Mouse (Mus musculus): ENCODE measurements around the gene Eci1. TPM values are rescaled to one million over a fixed set of nuclear protein-coding genes. Genes with fewer than 3 reads are reported as not detected.

Gene Eci1
- polyA plus RNA-seq (2015; fragmentation: Nextera tagmentation; extraction: Ambion mirVana): 96.4 and 106 TPM in 2 replicates

DNA sequence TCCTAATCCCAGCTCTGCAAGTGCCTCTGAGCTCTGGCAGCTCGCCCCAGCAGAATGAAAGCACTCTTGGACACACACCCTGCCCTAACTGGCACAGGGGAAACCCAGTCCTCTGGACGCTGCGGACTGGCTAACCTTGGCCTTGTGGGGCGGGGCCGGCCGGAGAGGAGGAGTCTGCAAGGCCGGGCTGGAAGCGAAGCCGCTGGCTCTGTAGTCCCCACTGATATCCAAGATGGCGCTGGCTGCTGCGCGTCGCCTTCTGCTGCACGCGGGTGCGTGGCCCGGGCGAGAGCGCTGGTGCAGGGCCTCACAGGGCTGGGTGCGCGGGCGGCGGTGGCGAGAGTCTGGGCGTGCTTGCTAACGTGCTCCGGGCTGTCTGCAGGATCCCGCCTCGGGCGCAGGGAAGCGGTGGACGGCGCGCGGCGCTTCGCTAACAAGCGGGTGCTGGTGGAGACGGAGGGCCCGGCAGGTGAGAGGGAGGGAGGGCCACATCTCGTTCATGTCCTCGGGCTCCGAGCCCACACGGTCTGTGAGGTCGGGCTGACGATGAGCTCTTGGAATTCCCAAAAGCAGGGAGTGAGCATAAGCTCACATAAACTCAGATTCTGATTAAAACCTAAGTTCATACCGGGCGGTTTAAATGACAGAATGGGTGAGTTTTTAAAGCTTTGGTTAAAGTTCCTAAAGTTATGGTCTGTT lies at the start of gene Eci1:
Gene Eci1, plus strand, starts transcription at position 171 of the 699 bp plus-strand sequence.
- H3K4me1 ChIP-seq (replicated peaks; ENCODE audit: control insufficient read depth, insufficient read depth, low read length): no peaks in the 10 kb centered on the region
- no peak; the same call in 1 of the 2 replicates for TF ChIP-seq CTCF (IDR thresholded peaks at IDR 0.05; ENCODE audit: low read depth)
- H3K27ac ChIP-seq (ENCODE audit: low read depth, low read length): peak within 1 kb of the TSS; percentile 93
- H3K27me3 ChIP-seq (replicated peaks; ENCODE audit: control insufficient read depth, insufficient read depth, low read length): no peaks in the 10 kb centered on the region
- peak within 1 kb of the TSS; percentile 66 for H3K4me3 ChIP-seq (ENCODE audit: low read depth, low read length)
- WGBS: under 1% methylated on average over 48 of the region's 48 CpGs
- peak; percentile 95 for ATAC-seq
- peak within 1 kb of the TSS; percentile 77 for H3K4me2 ChIP-seq (replicated peaks; ENCODE audit: low read depth)
- peak within 1 kb of the TSS; percentile 82 for H3K9ac ChIP-seq (ENCODE audit: low read depth, low read length)
- H3K36me3 ChIP-seq (ENCODE audit: control insufficient read depth, insufficient read depth): peaks cover 28% of the 10 kb centered on the region
- H3K9me3 ChIP-seq (ENCODE audit: control insufficient read depth): no peaks in the 10 kb centered on the region

DNA sequence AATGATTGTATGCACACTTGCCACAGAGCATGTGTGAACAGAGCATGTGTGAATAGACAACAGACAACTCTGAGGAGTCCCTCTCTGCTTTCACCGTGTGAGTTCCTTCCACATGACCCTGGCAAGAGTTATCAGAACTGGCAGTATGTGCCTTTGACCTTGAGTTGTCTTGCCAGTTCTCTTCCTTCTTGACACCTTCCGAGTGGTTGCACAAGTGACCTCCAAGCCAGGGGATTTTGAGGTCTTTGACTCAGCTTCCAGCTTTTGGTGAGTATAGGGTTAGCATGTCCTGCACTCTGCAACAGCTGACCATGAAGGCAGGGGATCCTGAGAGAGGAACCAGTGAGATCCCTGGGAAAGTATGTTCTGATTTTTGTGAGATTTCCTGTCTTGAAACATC lies 47.9 kb upstream of the Eci1 start:
- Histone ChIP-seq H3K4me3 (ENCODE audit: low read depth, low read length) (no peak overlapping the region), H3K27me3 (replicated peaks; ENCODE audit: control insufficient read depth, insufficient read depth, low read length) (no peaks in the 10 kb centered on the region), H3K4me2 (replicated peaks; ENCODE audit: low read depth) (no peak overlapping the region), H3K9me3 (ENCODE audit: control insufficient read depth) (no peaks in the 10 kb centered on the region), H3K4me1 (replicated peaks; ENCODE audit: control insufficient read depth, insufficient read depth, low read length) (no peaks in the 10 kb centered on the region), H3K9ac (ENCODE audit: low read depth, low read length) (no peak overlapping the region), H3K36me3 (ENCODE audit: control insufficient read depth, insufficient read depth) (peaks cover 39% of the 10 kb centered on the region), H3K27ac (ENCODE audit: low read depth, low read length) (no peak overlapping the region)
- ATAC-seq: no peak
- 68% methylated on average over 2 of the region's 2 CpGs for WGBS
- TF ChIP-seq CTCF (IDR thresholded peaks at IDR 0.05; ENCODE audit: low read depth): no peak

DNA sequence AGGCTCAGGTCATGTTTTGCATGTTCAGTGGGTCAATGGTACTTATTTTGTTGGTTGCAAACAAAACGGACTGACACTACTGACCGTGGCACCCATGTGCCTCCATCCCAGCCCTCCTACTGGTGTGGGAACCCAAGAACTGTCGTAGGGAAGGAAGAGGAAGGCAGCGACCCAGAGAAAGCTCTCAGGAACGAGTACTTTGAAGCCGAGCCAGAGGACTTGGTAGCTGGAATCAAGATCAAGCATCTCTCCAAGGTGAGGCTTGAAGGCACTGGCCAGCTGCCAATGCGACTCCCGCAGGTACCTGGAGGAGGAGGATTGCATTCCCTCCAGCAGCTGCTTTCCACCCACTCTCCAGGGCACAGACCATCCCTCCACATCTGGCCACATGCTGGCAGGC lies 42.7 kb upstream of the Eci1 start:
- Histone ChIP-seq H3K27ac (ENCODE audit: low read depth, low read length) (no peak overlapping the region), H3K4me3 (ENCODE audit: low read depth, low read length) (no peak overlapping the region), H3K9ac (ENCODE audit: low read depth, low read length) (no peak overlapping the region), H3K27me3 (replicated peaks; ENCODE audit: control insufficient read depth, insufficient read depth, low read length) (no peaks in the 10 kb centered on the region), H3K4me1 (replicated peaks; ENCODE audit: control insufficient read depth, insufficient read depth, low read length) (no peaks in the 10 kb centered on the region), H3K36me3 (ENCODE audit: control insufficient read depth, insufficient read depth) (peaks cover 44% of the 10 kb centered on the region), H3K9me3 (ENCODE audit: control insufficient read depth) (no peaks in the 10 kb centered on the region), H3K4me2 (replicated peaks; ENCODE audit: low read depth) (no peak overlapping the region)
- no peak for ATAC-seq
- 76% methylated on average over 8 of the region's 8 CpGs for WGBS
- TF ChIP-seq CTCF (IDR thresholded peaks at IDR 0.05; ENCODE audit: low read depth): no peak

DNA sequence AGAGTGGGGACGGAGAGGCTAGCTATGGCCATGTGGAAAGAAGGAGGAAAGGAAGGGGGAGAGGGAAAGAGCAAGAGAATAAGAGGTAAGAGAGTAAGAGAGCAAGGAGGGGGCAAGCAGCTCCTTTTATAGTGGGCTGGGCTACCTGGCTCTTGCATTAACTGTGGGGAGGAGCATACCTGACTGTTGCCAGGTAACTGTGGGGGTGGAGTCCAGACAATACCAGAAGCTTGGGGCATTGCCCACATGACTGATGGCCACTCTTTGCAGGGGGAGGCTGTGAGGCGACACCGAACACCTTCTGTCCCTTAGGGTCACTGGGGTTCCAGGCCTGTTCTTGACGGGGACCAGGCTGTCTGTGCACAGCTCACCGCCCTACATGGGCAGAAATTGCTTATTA lies 37.7 kb upstream of the Eci1 start:
- no peak for TF ChIP-seq CTCF (IDR thresholded peaks at IDR 0.05; ENCODE audit: low read depth)

DNA sequence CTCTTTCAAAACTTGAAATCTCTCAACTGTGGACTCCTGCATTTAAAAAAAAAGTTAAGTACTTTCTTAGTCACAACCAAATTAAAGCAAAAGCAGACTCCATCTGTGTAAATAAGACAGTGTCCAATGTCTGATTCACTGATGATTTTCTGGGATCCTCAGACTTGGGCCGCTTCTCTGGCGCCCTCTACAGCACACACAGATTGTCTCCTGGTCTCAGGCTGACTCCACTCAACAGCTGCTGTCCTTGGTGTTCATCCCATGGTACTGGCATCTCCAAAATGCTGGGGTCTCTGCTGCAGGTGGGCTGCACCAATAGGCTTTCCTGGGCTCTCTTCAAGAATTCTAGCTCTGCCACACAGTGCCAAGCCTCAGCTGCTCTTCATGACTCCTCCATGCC lies 36.6 kb upstream of the Eci1 start:
- no peak for ATAC-seq
- Histone ChIP-seq H3K4me3 (ENCODE audit: low read depth, low read length) (no peak overlapping the region), H3K36me3 (ENCODE audit: control insufficient read depth, insufficient read depth) (peaks cover 21% of the 10 kb centered on the region), H3K27me3 (replicated peaks; ENCODE audit: control insufficient read depth, insufficient read depth, low read length) (no peaks in the 10 kb centered on the region), H3K4me1 (replicated peaks; ENCODE audit: control insufficient read depth, insufficient read depth, low read length) (no peaks in the 10 kb centered on the region), H3K9ac (ENCODE audit: low read depth, low read length) (no peak overlapping the region), H3K4me2 (replicated peaks; ENCODE audit: low read depth) (no peak overlapping the region), H3K9me3 (ENCODE audit: control insufficient read depth) (no peaks in the 10 kb centered on the region), H3K27ac (ENCODE audit: low read depth, low read length) (no peak overlapping the region)
- WGBS: 9% methylated on average over 2 of the region's 2 CpGs
- peak; percentile 87 for TF ChIP-seq CTCF (IDR thresholded peaks at IDR 0.05; ENCODE audit: low read depth)

More for the DNA sequence above, 37.7 kb upstream of the Eci1 start:
- no peak overlapping the region for H3K9ac ChIP-seq (ENCODE audit: low read depth, low read length)
- H3K27me3 ChIP-seq (replicated peaks; ENCODE audit: control insufficient read depth, insufficient read depth, low read length): no peaks in the 10 kb centered on the region
- H3K9me3 ChIP-seq (ENCODE audit: control insufficient read depth): no peaks in the 10 kb centered on the region
- H3K4me1 ChIP-seq (replicated peaks; ENCODE audit: control insufficient read depth, insufficient read depth, low read length): no peaks in the 10 kb centered on the region
- 81% methylated on average over 5 of the region's 5 CpGs for WGBS
- H3K36me3 ChIP-seq (ENCODE audit: control insufficient read depth, insufficient read depth): peaks cover 28% of the 10 kb centered on the region
- H3K4me2 ChIP-seq (replicated peaks; ENCODE audit: low read depth): no peak overlapping the region
- ATAC-seq: no peak
- H3K27ac ChIP-seq (ENCODE audit: low read depth, low read length): no peak overlapping the region
- no peak overlapping the region for H3K4me3 ChIP-seq (ENCODE audit: low read depth, low read length)

DNA sequence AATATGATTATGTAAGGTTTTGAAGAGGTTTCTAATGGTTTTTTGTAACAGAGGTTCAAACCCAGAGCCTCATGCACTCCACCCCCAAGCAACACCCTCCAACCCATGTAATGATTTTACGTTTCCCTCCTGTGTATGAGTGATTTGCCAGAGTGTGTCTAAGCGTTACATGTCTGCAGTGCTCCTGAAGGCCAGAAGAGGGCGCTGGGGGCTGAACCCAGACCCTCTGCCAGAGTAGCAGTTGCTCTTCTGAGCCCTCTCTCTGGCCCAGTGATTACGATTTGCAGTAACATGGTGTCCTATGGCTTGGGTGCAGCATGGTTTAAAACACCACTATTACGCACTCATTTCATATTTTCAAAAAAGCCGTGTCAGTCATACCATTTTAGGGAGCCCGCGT lies 35.3 kb upstream of the Eci1 start:
- H3K27me3 ChIP-seq (replicated peaks; ENCODE audit: control insufficient read depth, insufficient read depth, low read length): no peaks in the 10 kb centered on the region
- peaks cover 14% of the 10 kb centered on the region for H3K36me3 ChIP-seq (ENCODE audit: control insufficient read depth, insufficient read depth)
- H3K4me3 ChIP-seq (ENCODE audit: low read depth, low read length): no peak overlapping the region
- ATAC-seq: no peak
- no peak overlapping the region for H3K4me2 ChIP-seq (replicated peaks; ENCODE audit: low read depth)
- WGBS: 73% methylated on average over 8 of the region's 8 CpGs
- TF ChIP-seq CTCF (IDR thresholded peaks at IDR 0.05; ENCODE audit: low read depth): peak; percentile 64
- no peaks in the 10 kb centered on the region for H3K9me3 ChIP-seq (ENCODE audit: control insufficient read depth)
- H3K4me1 ChIP-seq (replicated peaks; ENCODE audit: control insufficient read depth, insufficient read depth, low read length): no peaks in the 10 kb centered on the region
- H3K27ac ChIP-seq (ENCODE audit: low read depth, low read length): no peak overlapping the region
- H3K9ac ChIP-seq (ENCODE audit: low read depth, low read length): no peak overlapping the region
